Mouse (Mus musculus) lung, postnatal 0 days (tissue): Measurements from ENCODE around the gene Mylpf. TPM values are rescaled to one million over a fixed set of nuclear protein-coding genes. Genes with fewer than 3 reads are reported as not detected.
A peak's percentile ranks its signal among the peaks of the same experiment; 100 is the strongest.

Experiments
- ATAC-seq: fragments of 200-750 bp; cut with Nextera tagmentation; 2 replicates; pipeline ENCODE4 v1.8.0; 2017; ENCODE audit warnings: moderate library complexity
- DNase-seq: peaks from one replicate; pipeline ENCODE4 v3.0.0-alpha.2; 2016; ENCODE audit warnings: low spot score
- H3K27ac ChIP-seq: fragments of 300-500 bp; sonication (generic); 2 replicates; pipeline ENCODE4 v1.5.1; 2014; ENCODE audit warnings: antibody characterized with exemption, mild to moderate bottlenecking, low read length, mixed read lengths
- H3K27me3 ChIP-seq: fragments of 300-500 bp; sonication (generic); replicated peaks from 2 replicates; pipeline ENCODE4 v1.6.1; 2014; ENCODE audit warnings: low read length, mixed read lengths; ENCODE audit not compliant: insufficient read depth
- H3K36me3 ChIP-seq: fragments of 300-500 bp; sonication (generic); 2 replicates; pipeline ENCODE4 v1.6.1; 2014; ENCODE audit warnings: low read length, mixed read lengths; ENCODE audit not compliant: insufficient read depth
- H3K4me1 ChIP-seq: fragments of 300-500 bp; sonication (generic); 2 replicates; pipeline ENCODE4 v1.6.1; 2014; ENCODE audit warnings: antibody characterized with exemption, low read depth, low read length, mixed read lengths; ENCODE audit not compliant: insufficient read depth
- H3K4me2 ChIP-seq: fragments of 300-500 bp; sonication (generic); replicated peaks from 2 replicates; pipeline ENCODE4 v1.6.1; 2014; ENCODE audit warnings: low read depth, mild to moderate bottlenecking, low read length, moderate library complexity, mixed read lengths
- H3K4me3 ChIP-seq: fragments of 300-500 bp; sonication (generic); 2 replicates; pipeline ENCODE4 v1.5.1; 2014; ENCODE audit warnings: low read depth, low read length
- H3K9ac ChIP-seq: fragments of 300-500 bp; sonication (generic); replicated peaks from 2 replicates; pipeline ENCODE4 v1.6.1; 2014; ENCODE audit warnings: low read depth, mild to moderate bottlenecking
- H3K9me3 ChIP-seq: fragments of 300-500 bp; sonication (generic); 2 replicates; pipeline ENCODE4 v1.6.1; 2016; ENCODE audit warnings: low read length, mixed read lengths
- CTCF ChIP-seq: IDR thresholded peaks from 2 replicates; pipeline ENCODE4 v1.5.1; 2016; ENCODE audit warnings: antibody characterized with exemption, mild to moderate bottlenecking
- EP300 ChIP-seq: IDR thresholded peaks from 2 replicates; pipeline ENCODE4 v1.6.1; 2016; ENCODE audit warnings: antibody characterized with exemption, mild to moderate bottlenecking, control low read depth
- WGBS: fragments of 180-500 bp; shearing (Covaris S2); extraction: QIAGEN DNeasy Blood & Tissue Kit; methylation state at CpG from one replicate; pipeline ENCODE4 v1.1.7; 2014; 5-methylcytosine and 5-hydroxymethylcytosine counted together
- polyA plus RNA-seq: library from polyadenylated mRNA; unstranded; fragments of >200 nt; fragmentation: Nextera tagmentation; extraction: Ambion mirVana; gene quantifications from 2 replicates; pipeline ENCODE4 v1.2.1, GENCODE M21; 2015

Gene Mylpf
- polyA plus RNA-seq, 1 experiment from 2014 or later = 6.4 TPM

- Histone ChIP-seq H3K36me3 (no peaks in the 10 kb centered on the region), H3K4me1 (peaks cover 4% of the 10 kb centered on the region; the same call in 1 of the 2 replicates), H3K27me3 (no peaks in the 10 kb centered on the region), H3K27ac (no peak overlapping the region), H3K9me3 (no peaks in the 10 kb centered on the region), H3K4me2 (peak overlapping the region; percentile 59), H3K4me3 (peak overlapping the region; percentile 28), H3K9ac (peak overlapping the region; percentile 43; the same call in 1 of the 2 replicates)
- TF ChIP-seq EP300 (no peak), CTCF (peak; percentile 93)
- ATAC-seq = peak; percentile 70
- 27% methylated on average over 33 of the region's 33 CpGs for WGBS
- peak; percentile 85 for DNase-seq
Observed at GRCm38 (mm10) chr7:127214981-127215871, 6.5 kb downstream of the Mylpf start.

GRCm38 (mm10) chr7:127216307-127216706 is 7.6 kb downstream of the Mylpf start:
- WGBS = 75% methylated on average over 5 of the region's 5 CpGs
- Histone ChIP-seq H3K9me3 (no peaks in the 10 kb centered on the region), H3K9ac (no peak overlapping the region), H3K4me3 (no peak overlapping the region), H3K4me2 (no peak overlapping the region), H3K27ac (no peak overlapping the region), H3K27me3 (no peaks in the 10 kb centered on the region), H3K36me3 (no peaks in the 10 kb centered on the region), H3K4me1 (peaks cover 4% of the 10 kb centered on the region; the same call in 1 of the 2 replicates)
- TF ChIP-seq EP300 = no peak
- TF ChIP-seq CTCF = no peak
- DNase-seq (no peak), ATAC-seq (no peak)

GRCm38 (mm10) chr7:127217475-127217874 is 8.8 kb downstream of the Mylpf start:
- no peak for DNase-seq
- H3K36me3 ChIP-seq = no peaks in the 10 kb centered on the region
- no peak overlapping the region for H3K27ac ChIP-seq
- no peak overlapping the region for H3K4me3 ChIP-seq
- TF ChIP-seq CTCF = no peak
- TF ChIP-seq EP300 = no peak
- no peak for ATAC-seq
- no peaks in the 10 kb centered on the region for H3K27me3 ChIP-seq
- no peak overlapping the region for H3K4me2 ChIP-seq
- H3K9ac ChIP-seq = no peak overlapping the region
- H3K9me3 ChIP-seq = no peaks in the 10 kb centered on the region
- H3K4me1 ChIP-seq = peaks cover 4% of the 10 kb centered on the region; the same call in 1 of the 2 replicates
- WGBS = 83% methylated on average over 6 of the region's 6 CpGs

- H3K4me1 ChIP-seq = peaks cover 4% of the 10 kb centered on the region; the same call in 1 of the 2 replicates
- no peak overlapping the region for H3K4me3 ChIP-seq
- TF ChIP-seq EP300 (no peak), CTCF (no peak)
- H3K4me2 ChIP-seq = no peak overlapping the region
- no peak overlapping the region for H3K27ac ChIP-seq
- ATAC-seq = no peak
- H3K9me3 ChIP-seq = no peaks in the 10 kb centered on the region
- no peaks in the 10 kb centered on the region for H3K27me3 ChIP-seq
- no peak for DNase-seq
- no peaks in the 10 kb centered on the region for H3K36me3 ChIP-seq
- no peak overlapping the region for H3K9ac ChIP-seq
- WGBS = 45% methylated on average over 10 of the region's 10 CpGs
Observed at GRCm38 (mm10) chr7:127217901-127218642, 9.4 kb downstream of the Mylpf start.

- H3K9ac ChIP-seq = no peak overlapping the region
- H3K9me3 ChIP-seq = no peaks in the 10 kb centered on the region
- peaks cover 4% of the 10 kb centered on the region; the same call in 1 of the 2 replicates for H3K4me1 ChIP-seq
- H3K4me2 ChIP-seq = no peak overlapping the region
- ATAC-seq = no peak
- H3K27ac ChIP-seq = no peak overlapping the region
- TF ChIP-seq CTCF (no peak), EP300 (no peak)
- no peaks in the 10 kb centered on the region for H3K27me3 ChIP-seq
- 89% methylated on average over 4 of the region's 4 CpGs for WGBS
- no peak for DNase-seq
- H3K4me3 ChIP-seq = no peak overlapping the region
- H3K36me3 ChIP-seq = no peaks in the 10 kb centered on the region
Observed at GRCm38 (mm10) chr7:127218670-127219069, 10.0 kb downstream of the Mylpf start.

- WGBS = 65% methylated on average over 6 of the region's 6 CpGs
Observed at GRCm38 (mm10) chr7:127220440-127220839, 11.8 kb downstream of the Mylpf start.

More at GRCm38 (mm10) chr7:127220440-127220839, 11.8 kb downstream of the Mylpf start:
- Histone ChIP-seq H3K4me3 (no peak overlapping the region), H3K9me3 (no peaks in the 10 kb centered on the region), H3K36me3 (no peaks in the 10 kb centered on the region), H3K9ac (no peak overlapping the region), H3K27ac (no peak overlapping the region), H3K4me2 (no peak overlapping the region), H3K4me1 (no peaks in the 10 kb centered on the region; the same call in 1 of the 2 replicates), H3K27me3 (no peaks in the 10 kb centered on the region)
- no peak for ATAC-seq
- TF ChIP-seq EP300 (no peak), CTCF (no peak)
- DNase-seq = no peak
